Mouse (Mus musculus): ENCODE results near the gene Slc11a2.

DNA sequence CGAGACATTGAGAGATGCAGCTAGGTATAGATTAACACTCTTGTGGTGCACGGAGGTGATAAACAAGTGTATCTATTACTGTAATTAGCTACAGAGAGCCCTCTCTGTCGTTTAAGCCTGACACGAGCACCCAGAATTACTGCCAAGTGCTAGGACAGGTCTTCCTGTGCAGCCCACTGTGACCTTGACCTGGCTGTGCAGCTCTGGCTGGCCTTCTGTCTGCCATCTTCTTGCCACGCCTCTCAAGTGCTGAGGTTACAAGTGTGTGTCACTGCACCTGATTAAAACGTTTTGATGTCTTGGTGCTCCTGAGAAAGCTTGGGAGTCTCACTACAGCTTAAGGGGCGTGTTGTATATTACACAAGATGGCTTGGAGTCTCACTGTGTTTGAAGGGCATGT lies 33.8 kb downstream of the Slc11a2 start:
- TF ChIP-seq CTCF (IDR thresholded peaks at IDR 0.05; ENCODE audit: borderline replicate concordance, extremely low read depth, insufficient read depth, insufficient read length) (no peak), POLR2A (IDR thresholded peaks at IDR 0.05; ENCODE audit: borderline replicate concordance, extremely low read depth, insufficient read depth, insufficient read length, poor library complexity, severe bottlenecking) (no peak)
